In genomic region chr13:54950131-54950530, GRCm38 (mm10) we compare ENCODE assay signal across 8 mouse cellular contexts. TPM values are rescaled to one million over a fixed set of nuclear protein-coding genes. Genes with fewer than 3 reads are reported as not detected.
A peak's percentile ranks its signal among the peaks of the same experiment; 100 is the strongest.
DNase-seq lines count a peak whose midpoint lies in the region; ATAC-seq lines count a peak whose summit lies in the region.

No protein-coding gene starts in this region.

- H3K27me3 ChIP-seq in neural tube, embryonic 11.5 days (ENCODE audit: control insufficient read depth, insufficient read depth, low read length): peaks cover 69% of the 10 kb centered on the region
- peaks cover 98% of the 10 kb centered on the region for H3K27me3 ChIP-seq in limb, embryonic 12.5 days
- H3K27me3 ChIP-seq in stomach, embryonic 14.5 days (ENCODE audit: control insufficient read depth, insufficient read depth, low read length): peaks cover 53% of the 10 kb centered on the region

- peak overlapping the region; percentile 65 for H3K9ac ChIP-seq in neural tube, embryonic 11.5 days (ENCODE audit: low read length)
- no peak overlapping the region; the same call in 1 of the 2 replicates for H3K9ac ChIP-seq in limb, embryonic 12.5 days (replicated peaks)
- no peak overlapping the region for H3K9ac ChIP-seq in stomach, embryonic 14.5 days (replicated peaks; ENCODE audit: low read depth, low read length)

- no peak for ATAC-seq in neural tube, embryonic 11.5 days (ENCODE audit: insufficient read depth, low FRiP score, low TSS enrichment)
- ATAC-seq in limb, embryonic 12.5 days (ENCODE audit: insufficient number of reproducible peaks, insufficient read depth, low FRiP score, low TSS enrichment, low read depth): no peak
- no peak for ATAC-seq in stomach, embryonic 14.5 days (ENCODE audit: insufficient number of reproducible peaks, insufficient read depth, low FRiP score, low read depth)

- no peak overlapping the region for H3K27ac ChIP-seq in neural tube, embryonic 11.5 days (ENCODE audit: low read depth, low read length)
- no peak overlapping the region for H3K27ac ChIP-seq in limb, embryonic 12.5 days
- H3K27ac ChIP-seq in stomach, embryonic 14.5 days (ENCODE audit: low read length): no peak overlapping the region

- H3K4me2 ChIP-seq in neural tube, embryonic 11.5 days (ENCODE audit: low read depth): peak overlapping the region; percentile 97
- peak overlapping the region; percentile 100 for H3K4me2 ChIP-seq in limb, embryonic 12.5 days
- H3K4me2 ChIP-seq in stomach, embryonic 14.5 days (replicated peaks; ENCODE audit: low read depth, low read length): peak overlapping the region; percentile 99

- no peaks in the 10 kb centered on the region for H3K9me3 ChIP-seq in neural tube, embryonic 11.5 days (ENCODE audit: control insufficient read depth, low read length)
- no peaks in the 10 kb centered on the region for H3K9me3 ChIP-seq in limb, embryonic 12.5 days
- no peaks in the 10 kb centered on the region for H3K9me3 ChIP-seq in stomach, embryonic 14.5 days (ENCODE audit: control insufficient read depth, low read depth, low read length)

- peak; percentile 74 for DNase-seq in cerebellum, adult 9-11 months
- DNase-seq in cerebellum, postnatal 4 days (ENCODE audit: low spot score in 2 of 2): no peak
- DNase-seq in neural tube, embryonic 11.5 days (ENCODE audit: low spot score): peak; percentile 40
- DNase-seq in neural tube, embryonic 10.5 days (ENCODE audit: extremely low spot score, low spot score): no peak
- DNase-seq in adrenal gland, postnatal 36 days: no peak
- DNase-seq in urinary bladder, postnatal 14 days (ENCODE audit: low spot score): no peak

- H3K36me3 ChIP-seq in neural tube, embryonic 11.5 days (ENCODE audit: control insufficient read depth, insufficient read depth, low read length): no peaks in the 10 kb centered on the region
- H3K36me3 ChIP-seq in limb, embryonic 12.5 days: no peaks in the 10 kb centered on the region
- no peaks in the 10 kb centered on the region for H3K36me3 ChIP-seq in stomach, embryonic 14.5 days (ENCODE audit: control insufficient read depth, insufficient read depth, low read length)

- peaks cover 16% of the 10 kb centered on the region for H3K4me1 ChIP-seq in neural tube, embryonic 11.5 days (ENCODE audit: control insufficient read depth, insufficient read depth, low read length)
- peaks cover 19% of the 10 kb centered on the region for H3K4me1 ChIP-seq in limb, embryonic 12.5 days (replicated peaks)
- H3K4me1 ChIP-seq in stomach, embryonic 14.5 days (ENCODE audit: control insufficient read depth, insufficient read depth, low read length): peaks cover 6% of the 10 kb centered on the region; the same call in 1 of the 2 replicates

- H3K4me3 ChIP-seq in neural tube, embryonic 11.5 days (ENCODE audit: low read depth, low read length): peak overlapping the region; percentile 67
- peak overlapping the region; percentile 64 for H3K4me3 ChIP-seq in limb, embryonic 12.5 days (replicated peaks)
- H3K4me3 ChIP-seq in stomach, embryonic 14.5 days (ENCODE audit: low read depth, low read length): peak overlapping the region; percentile 70

- WGBS in neural tube, embryonic 11.5 days: 1% methylated on average over 8 of the region's 9 CpGs
- 3% methylated on average over 9 of the region's 9 CpGs for WGBS in limb, embryonic 12.5 days
- WGBS in stomach, embryonic 14.5 days: 2% methylated on average over 9 of the region's 9 CpGs

RNA-seq across cellular contexts. Expression of gene Unc5a, which starts 0.9 kb away (rescaled TPM):
- 6.7 and 7.5 TPM in 2 replicates for polyA plus RNA-seq in neural tube, embryonic 11.5 days (2014; fragmentation: Nextera tagmentation; extraction: Ambion mirVana)
- 0.30 and 0.78 TPM in 2 replicates for polyA plus RNA-seq in limb, embryonic 12.5 days (2016; fragmentation: Nextera tagmentation; extraction: Ambion mirVana)
- 2.9 and 3.7 TPM in 2 replicates for polyA plus RNA-seq in stomach, embryonic 14.5 days (2014; fragmentation: Nextera tagmentation; extraction: Ambion mirVana)
- total RNA-seq in adrenal gland, postnatal 36 days (2021): 1 to 10 TPM; 6.0 to 6.4 TPM

Comparison
In these comparisons a context has a peak if more than half of its experiments do, and no peak if none do; other contexts are left out.
1. DNase-seq: peak in cerebellum, adult 9-11 months (single experiment) and neural tube, embryonic 11.5 days (single experiment); none in cerebellum, postnatal 4 days (0 of 2), neural tube, embryonic 10.5 days (single experiment), adrenal gland, postnatal 36 days (0 of 2) and urinary bladder, postnatal 14 days (single experiment).
2. Peak in every context shown above with its lines, with median percentiles within 50 percentile points of each other: H3K4me2 ChIP-seq and H3K4me3 ChIP-seq.